Comparison of ENCODE assay signal across 10 mouse cellular contexts in the genomic region with DNA sequence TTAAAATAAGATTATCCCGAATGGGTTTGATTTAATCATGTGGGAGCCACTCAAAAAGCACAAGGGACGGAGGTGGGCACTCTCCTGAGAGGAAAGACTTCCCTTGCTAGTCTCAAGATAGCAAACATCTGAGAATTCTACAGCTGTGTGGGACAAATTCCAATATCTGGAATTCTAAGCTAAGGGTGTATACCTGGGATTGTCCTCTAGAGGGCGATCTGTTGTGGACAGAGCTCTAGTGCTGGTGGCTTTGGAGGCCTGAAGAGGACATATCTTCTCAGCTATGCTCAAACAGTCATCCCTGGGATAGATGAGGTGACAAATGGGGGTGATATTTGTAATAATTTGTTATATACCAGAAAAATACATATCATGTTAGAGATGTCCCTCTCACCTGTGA.
A peak's percentile ranks its signal among the peaks of the same experiment; 100 is the strongest.
DNase-seq lines count a peak whose midpoint lies in the region; ATAC-seq and TF ChIP-seq lines count a peak whose summit lies in the region.
"Had no signal": no experiment of that assay in that cellular context is flagged by ENCODE, and none has a peak within 500 bp of the region (broad histone marks: within the 10 kb centered on the region; RNA-seq: fewer than 3 reads in every experiment).

No protein-coding gene starts in this region.

- no peak overlapping the region for H3K27ac ChIP-seq in embryonic facial prominence, embryonic 11.5 days (replicated peaks; ENCODE audit: low read depth, low read length)
- H3K27ac ChIP-seq in embryonic facial prominence, embryonic 10.5 days (replicated peaks), result no peak overlapping the region
- no peak overlapping the region for H3K27ac ChIP-seq in limb, embryonic 14.5 days (replicated peaks; ENCODE audit: low read depth, low read length)
- no peak overlapping the region for H3K27ac ChIP-seq in limb, embryonic 10.5 days
- H3K27ac ChIP-seq: heart, embryonic 15.5 days had no signal

- H3K4me3 ChIP-seq in embryonic facial prominence, embryonic 11.5 days (ENCODE audit: low read depth, low read length), result no peak overlapping the region
- no peak overlapping the region for H3K4me3 ChIP-seq in embryonic facial prominence, embryonic 10.5 days
- H3K4me3 ChIP-seq in limb, embryonic 14.5 days (replicated peaks; ENCODE audit: low read length), result no peak overlapping the region
- H3K4me3 ChIP-seq in limb, embryonic 10.5 days, result no peak overlapping the region
- H3K4me3 ChIP-seq in G1E (ENCODE audit: low read depth, low read length), result no peak overlapping the region
- H3K4me3 ChIP-seq: heart, embryonic 15.5 days had no signal

- TF ChIP-seq CTCF in G1E (IDR thresholded peaks at IDR 0.05; ENCODE audit: low read depth, low read length), result peak; percentile 26; the same call in 1 of the 2 replicates

- H3K9ac ChIP-seq in embryonic facial prominence, embryonic 11.5 days (replicated peaks; ENCODE audit: low read length), result no peak overlapping the region
- no peak overlapping the region for H3K9ac ChIP-seq in limb, embryonic 14.5 days (ENCODE audit: low read depth, low read length, severe bottlenecking)
- H3K9ac ChIP-seq: heart, embryonic 15.5 days had no signal

- no peak overlapping the region for H3K4me2 ChIP-seq in embryonic facial prominence, embryonic 11.5 days (ENCODE audit: low read depth, low read length)
- H3K4me2 ChIP-seq in limb, embryonic 14.5 days (replicated peaks; ENCODE audit: low read depth, low read length, severe bottlenecking), result no peak overlapping the region
- H3K4me2 ChIP-seq: heart, embryonic 15.5 days had no signal

- peak; percentile 41 for DNase-seq in embryonic facial prominence, embryonic 11.5 days (ENCODE audit: low spot score)
- no peak for DNase-seq in embryonic facial prominence, embryonic 10.5 days (ENCODE audit: low spot score)
- peak; percentile 30 for DNase-seq in limb, embryonic 14.5 days (ENCODE audit: low spot score)
- no peak for DNase-seq in limb, embryonic 10.5 days (ENCODE audit: low spot score)
- no peak for DNase-seq in G1E (ENCODE audit: low spot score)
- DNase-seq in induced T-regulatory cell, adult 2 months (ENCODE audit: low read depth), result peak; percentile 26
- no peak for DNase-seq in right cerebral cortex, adult 18-20 months
- no peak for DNase-seq in adrenal gland, postnatal 4 days (ENCODE audit: low spot score in 2 of 2)
- DNase-seq: kidney, postnatal 10 days had no signal

- H3K27me3 ChIP-seq in embryonic facial prominence, embryonic 11.5 days (ENCODE audit: control insufficient read depth, insufficient read depth, low read length), result no peaks in the 10 kb centered on the region
- no peaks in the 10 kb centered on the region for H3K27me3 ChIP-seq in embryonic facial prominence, embryonic 10.5 days (replicated peaks; ENCODE audit: low read depth, poor library complexity, severe bottlenecking)
- H3K27me3 ChIP-seq in limb, embryonic 14.5 days (ENCODE audit: control insufficient read depth, insufficient read depth, low read length), result no peaks in the 10 kb centered on the region
- no peaks in the 10 kb centered on the region for H3K27me3 ChIP-seq in limb, embryonic 10.5 days (ENCODE audit: low read depth, poor library complexity, severe bottlenecking)
- no peaks in the 10 kb centered on the region for H3K27me3 ChIP-seq in G1E (ENCODE audit: insufficient read depth, low read length)
- H3K27me3 ChIP-seq: heart, embryonic 15.5 days had no signal

- ATAC-seq in embryonic facial prominence, embryonic 11.5 days (replicated peaks; ENCODE audit: insufficient number of reproducible peaks, low FRiP score, low TSS enrichment, low read depth), result no peak
- ATAC-seq in limb, embryonic 14.5 days (ENCODE audit: low FRiP score, low read depth), result no peak
- no peak for ATAC-seq in G1E (ENCODE audit: extremely low read depth, insufficient number of reproducible peaks, low FRiP score, poor library complexity, severe bottlenecking)

- H3K4me1 ChIP-seq in embryonic facial prominence, embryonic 11.5 days (ENCODE audit: control insufficient read depth, insufficient read depth, low read length), result no peaks in the 10 kb centered on the region
- H3K4me1 ChIP-seq in embryonic facial prominence, embryonic 10.5 days, result no peaks in the 10 kb centered on the region
- H3K4me1 ChIP-seq in limb, embryonic 14.5 days (ENCODE audit: control insufficient read depth, insufficient read depth, low read length), result no peaks in the 10 kb centered on the region
- H3K4me1 ChIP-seq in limb, embryonic 10.5 days, result no peaks in the 10 kb centered on the region
- no peaks in the 10 kb centered on the region for H3K4me1 ChIP-seq in G1E (ENCODE audit: insufficient read depth, low read depth, low read length)
- H3K4me1 ChIP-seq: heart, embryonic 15.5 days had no signal

- WGBS in embryonic facial prominence, embryonic 11.5 days, result 45% methylated on average over 3 of the region's 3 CpGs
- 47% methylated on average over 3 of the region's 3 CpGs for WGBS in embryonic facial prominence, embryonic 10.5 days
- WGBS in limb, embryonic 14.5 days, result 42% methylated on average over 3 of the region's 3 CpGs
- 51% methylated on average over 3 of the region's 3 CpGs for WGBS in limb, embryonic 10.5 days

- H3K36me3 ChIP-seq in embryonic facial prominence, embryonic 11.5 days (replicated peaks; ENCODE audit: control insufficient read depth, insufficient read depth, low read depth, low read length), result no peaks in the 10 kb centered on the region
- no peaks in the 10 kb centered on the region for H3K36me3 ChIP-seq in embryonic facial prominence, embryonic 10.5 days (replicated peaks)
- H3K36me3 ChIP-seq in limb, embryonic 14.5 days (ENCODE audit: control insufficient read depth, insufficient read depth, low read length), result no peaks in the 10 kb centered on the region
- no peaks in the 10 kb centered on the region for H3K36me3 ChIP-seq in limb, embryonic 10.5 days
- H3K36me3 ChIP-seq in G1E (replicated peaks), result no peaks in the 10 kb centered on the region
- H3K36me3 ChIP-seq: heart, embryonic 15.5 days had no signal

- TF ChIP-seq POLR2A in limb, embryonic 14.5 days (IDR thresholded peaks at IDR 0.05; ENCODE audit: borderline replicate concordance, extremely low read depth, insufficient read depth, insufficient read length), result no peak

- no peaks in the 10 kb centered on the region for H3K9me3 ChIP-seq in embryonic facial prominence, embryonic 11.5 days (replicated peaks; ENCODE audit: control insufficient read depth, low read length)
- H3K9me3 ChIP-seq in embryonic facial prominence, embryonic 10.5 days, result no peaks in the 10 kb centered on the region
- no peaks in the 10 kb centered on the region for H3K9me3 ChIP-seq in limb, embryonic 14.5 days (ENCODE audit: control insufficient read depth, low read length)
- H3K9me3 ChIP-seq in limb, embryonic 10.5 days (replicated peaks), result no peaks in the 10 kb centered on the region
- no peaks in the 10 kb centered on the region for H3K9me3 ChIP-seq in G1E (replicated peaks)
- H3K9me3 ChIP-seq: heart, embryonic 15.5 days had no signal

Comparison
In these comparisons a context has a peak if more than half of its experiments do, and no peak if none do; other contexts are left out.
1. DNase-seq: peak in embryonic facial prominence, embryonic 11.5 days (single experiment), limb, embryonic 14.5 days (single experiment) and induced T-regulatory cell, adult 2 months (single experiment); none in embryonic facial prominence, embryonic 10.5 days (single experiment), limb, embryonic 10.5 days (single experiment), G1E (single experiment), right cerebral cortex, adult 18-20 months (single experiment) and adrenal gland, postnatal 4 days (0 of 2).